Comparison of ENCODE assay signal across 8 mouse cellular contexts in genomic region chr15:80255646-80256121, GRCm38 (mm10). TPM values are rescaled to one million over a fixed set of nuclear protein-coding genes. Genes with fewer than 3 reads are reported as not detected.
DNase-seq lines count a peak whose midpoint lies in the region; ATAC-seq and TF ChIP-seq lines count a peak whose summit lies in the region.

No protein-coding gene starts in this region.

- CTCF ChIA-PET in Patski (lab: Charles Lee), result interaction anchor here (0.9 kb wide), 1 partner anchor 27 kb away, joined by 3 read pairs; no protein-coding TSS in a partner anchor

- no peaks in the 10 kb centered on the region for H3K9me3 ChIP-seq in forebrain, embryonic 14.5 days (replicated peaks; ENCODE audit: control insufficient read depth, low read length)

- TF ChIP-seq CTCF in Patski (IDR thresholded peaks at IDR 0.05), result no peak

- peak overlapping the region; percentile 100 for H3K9ac ChIP-seq in forebrain, embryonic 14.5 days (ENCODE audit: low read length)

- 0% methylated on average over 37 of the region's 51 CpGs for WGBS in forebrain, embryonic 14.5 days

- in situ Hi-C loops in Patski (cut with MboI; ENCODE audit: low pct_unique_long_range_greater_than_20kb), result loop anchor here (25.0 kb wide), 2 partner anchors 557 to 682 kb away; partner anchors contain the start of gene Adsl

- no peak for DNase-seq in Patski (ENCODE audit: low read depth, low spot score)
- DNase-seq in cerebellum, adult 18-20 months, result peak; percentile 72 to 78
- DNase-seq in forebrain, embryonic 14.5 days (ENCODE audit: low spot score), result peak; percentile 77
- DNase-seq in heart, postnatal 36 days, result peak; percentile 81 to 85
- DNase-seq in layer of hippocampus, postnatal 36 days, result peak; percentile 52 to 54
- DNase-seq in lung, postnatal 4 days, result peak; percentile 90 to 93
- DNase-seq in retina, embryonic 14.5 days (ENCODE audit: low spot score), result peak; percentile 83
- peak; percentile 85 for DNase-seq in urinary bladder, postnatal 14 days (ENCODE audit: low spot score)

- intact Hi-C loops in heart, postnatal 36 days (cut with DNase I), result loop anchor here (1.0 to 5.0 kb wide), 3 partner anchors 21 to 547 kb away; partner anchors contain the start of gene Mief1

- H3K4me1 ChIP-seq in forebrain, embryonic 14.5 days (ENCODE audit: control insufficient read depth, insufficient read depth, low read length), result peaks cover 21% of the 10 kb centered on the region

- peaks cover 53% of the 10 kb centered on the region for H3K36me3 ChIP-seq in forebrain, embryonic 14.5 days (ENCODE audit: control insufficient read depth, insufficient read depth, low read length)

- H3K4me2 ChIP-seq in forebrain, embryonic 14.5 days (ENCODE audit: low read length), result peak overlapping the region; percentile 97

- ATAC-seq in Patski, result peak; percentile 51
- peak; percentile 9 for ATAC-seq in forebrain, embryonic 14.5 days

- POLR2A ChIA-PET in Patski (lab: Charles Lee), result interaction anchor here (1.0 to 2.2 kb wide), 4 partner anchors 18 to 182 kb away, joined by 4 to 11 read pairs (median 5); partner anchors contain the start of gene AC140267.1

- no peaks in the 10 kb centered on the region for H3K27me3 ChIP-seq in Patski
- H3K27me3 ChIP-seq in forebrain, embryonic 14.5 days (replicated peaks; ENCODE audit: control insufficient read depth, insufficient read depth, low read length), result no peaks in the 10 kb centered on the region

- peak overlapping the region; percentile 99 for H3K27ac ChIP-seq in forebrain, embryonic 14.5 days (ENCODE audit: low read depth, low read length)

- H3K4me3 ChIP-seq in forebrain, embryonic 14.5 days (ENCODE audit: low read depth, low read length), result peak overlapping the region; percentile 100

RNA-seq across cellular contexts. Expression of gene Atf4, which starts 0.7 kb away (rescaled TPM):
- polyA plus RNA-seq in Patski (2021), result 403 TPM
- 133 and 140 TPM in 2 replicates for polyA plus RNA-seq in forebrain, embryonic 14.5 days (2014; fragmentation: Nextera tagmentation; extraction: Ambion mirVana)
- total RNA-seq in heart, postnatal 36 days (2021), result 10 to 100 TPM; 65.2 to 75.8 TPM
- 10 to 100 TPM; 94.7 to 95.9 TPM for total RNA-seq in layer of hippocampus, postnatal 36 days (2021)

RNA-seq across cellular contexts. Expression of gene Rps19bp1, which starts 8.4 kb away (rescaled TPM):
- 51.7 TPM for polyA plus RNA-seq in Patski (2021)
- polyA plus RNA-seq in forebrain, embryonic 14.5 days (2014; fragmentation: Nextera tagmentation; extraction: Ambion mirVana), result 71.1 and 78.0 TPM in 2 replicates
- total RNA-seq in heart, postnatal 36 days (2021), result 10 to 100 TPM; 11.5 to 15.8 TPM
- total RNA-seq in layer of hippocampus, postnatal 36 days (2021), result 10 to 100 TPM; 35.8 to 37.5 TPM

RNA-seq across cellular contexts. Expression of gene AC140267.1, which starts 20.0 kb away (rescaled TPM):
- polyA plus RNA-seq in Patski (2021), result not detected
- not detected in 2 replicates for polyA plus RNA-seq in forebrain, embryonic 14.5 days (2014; fragmentation: Nextera tagmentation; extraction: Ambion mirVana)
- 10 to 100 TPM; 10.7 to 20.5 TPM for total RNA-seq in heart, postnatal 36 days (2021)
- total RNA-seq in layer of hippocampus, postnatal 36 days (2021), result 10 to 100 TPM; 12.5 to 21.9 TPM

RNA-seq across cellular contexts. Expression of gene Mief1, which starts 21.9 kb away (rescaled TPM):
- 18.4 TPM for polyA plus RNA-seq in Patski (2021)
- 28.3 and 37.0 TPM in 2 replicates for polyA plus RNA-seq in forebrain, embryonic 14.5 days (2014; fragmentation: Nextera tagmentation; extraction: Ambion mirVana)
- 10 to 100 TPM; 31.5 to 32.8 TPM for total RNA-seq in heart, postnatal 36 days (2021)
- 10 to 100 TPM; 30.8 to 32.4 TPM for total RNA-seq in layer of hippocampus, postnatal 36 days (2021)

RNA-seq across cellular contexts. Expression of gene Cacna1i, which starts 31.4 kb away (rescaled TPM):
- 0.03 TPM for polyA plus RNA-seq in Patski (2021)
- polyA plus RNA-seq in forebrain, embryonic 14.5 days (2014; fragmentation: Nextera tagmentation; extraction: Ambion mirVana), result 0.46 and 0.51 TPM in 2 replicates
- total RNA-seq in heart, postnatal 36 days (2021), result under 1 TPM in 1 of 2 experiments, not detected in 1; 0.03 TPM
- total RNA-seq in layer of hippocampus, postnatal 36 days (2021), result 10 to 100 TPM; 43.0 to 43.8 TPM
